Mouse (Mus musculus) forebrain, embryonic 13.5 days (tissue): ENCODE measurements around the gene Stk32b. TPM values are rescaled to one million over a fixed set of nuclear protein-coding genes. Genes with fewer than 3 reads are reported as not detected.

Experiments used
- ATAC-seq: fragments of 200-750 bp; cut with Nextera tagmentation; 2 replicates; pipeline ENCODE4 v1.8.0; 2017
- H3K27ac ChIP-seq: fragments of 300-500 bp; sonication (generic); 2 replicates; pipeline ENCODE4 v1.5.1; 2015; ENCODE audit warnings: inconsistent platforms, mild to moderate bottlenecking, moderate library complexity
- H3K27me3 ChIP-seq: fragments of 300-500 bp; sonication (generic); 2 replicates; pipeline ENCODE4 v1.6.1; 2015; ENCODE audit warnings: mild to moderate bottlenecking, inconsistent platforms
- H3K36me3 ChIP-seq: fragments of 300-500 bp; sonication (generic); 2 replicates; pipeline ENCODE4 v1.6.1; 2015; ENCODE audit warnings: mild to moderate bottlenecking, inconsistent platforms; ENCODE audit not compliant: poor library complexity, severe bottlenecking
- H3K4me1 ChIP-seq: fragments of 300-500 bp; sonication (generic); 2 replicates; pipeline ENCODE4 v1.6.1; 2015; ENCODE audit warnings: inconsistent platforms
- H3K4me2 ChIP-seq: fragments of 300-500 bp; sonication (generic); 2 replicates; pipeline ENCODE4 v1.6.1; 2015; ENCODE audit warnings: inconsistent platforms, mild to moderate bottlenecking, moderate library complexity
- H3K4me3 ChIP-seq: fragments of 300-500 bp; sonication (generic); 2 replicates; pipeline ENCODE4 v1.5.1; 2015; ENCODE audit warnings: mild to moderate bottlenecking, inconsistent platforms
- H3K9ac ChIP-seq: fragments of 300-500 bp; sonication (generic); 2 replicates; pipeline ENCODE4 v1.6.1; 2015; ENCODE audit warnings: mild to moderate bottlenecking, inconsistent platforms
- H3K9me3 ChIP-seq: fragments of 300-500 bp; sonication (generic); replicated peaks from 2 replicates; pipeline ENCODE4 v1.6.1; 2016; ENCODE audit warnings: inconsistent platforms
- WGBS: fragments of 180-500 bp; shearing (Covaris S2); methylation state at CpG from one replicate; pipeline ENCODE4 v1.1.7; 2015; 5-methylcytosine and 5-hydroxymethylcytosine counted together
- polyA plus RNA-seq: library from polyadenylated mRNA; unstranded; fragments of >200 nt; fragmentation: Nextera tagmentation; extraction: Ambion mirVana; gene quantifications from 2 replicates; pipeline ENCODE4 v1.2.1, GENCODE M21; 2015

The Stk32b gene
- polyA plus RNA-seq, 1 experiment from 2014 or later = 7.7 TPM

DNA sequence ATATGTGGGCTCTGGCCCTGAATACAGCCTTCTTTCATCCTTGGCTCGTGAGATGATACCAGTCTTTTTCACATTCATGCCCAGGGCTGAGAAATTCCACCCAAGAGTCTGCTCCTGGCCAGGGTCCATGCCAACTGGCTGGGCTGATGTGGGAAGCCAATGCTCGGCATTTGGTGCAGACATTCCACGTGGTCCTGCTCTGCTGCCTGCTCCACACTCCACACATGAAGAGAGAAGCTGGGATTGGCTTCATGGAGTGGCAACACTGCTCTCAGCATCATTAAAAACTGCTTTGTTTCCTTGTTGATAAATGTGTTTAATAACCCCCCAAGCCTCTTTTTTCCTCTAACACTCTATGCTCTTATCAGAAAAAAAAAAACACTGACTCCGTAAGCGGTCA, 61.8 kb downstream of the Stk32b start:
- no peak overlapping the region for H3K27ac ChIP-seq
- WGBS = 84% methylated on average over 5 of the region's 5 CpGs
- H3K4me3 ChIP-seq = no peak overlapping the region
- H3K36me3 ChIP-seq = no peaks in the 10 kb centered on the region
- H3K9me3 ChIP-seq = no peaks in the 10 kb centered on the region
- H3K9ac ChIP-seq = no peak overlapping the region
- no peak for ATAC-seq
- H3K4me1 ChIP-seq = peaks cover 26% of the 10 kb centered on the region
- H3K4me2 ChIP-seq = no peak overlapping the region
- H3K27me3 ChIP-seq = no peaks in the 10 kb centered on the region

GRCm38 (mm10) chr5:37650681-37651211, 66.2 kb downstream of the Stk32b start:
- ATAC-seq = peak; percentile 69
- Histone ChIP-seq H3K4me2 (no peak overlapping the region), H3K9me3 (no peaks in the 10 kb centered on the region), H3K9ac (no peak overlapping the region), H3K36me3 (no peaks in the 10 kb centered on the region), H3K4me1 (peaks cover 11% of the 10 kb centered on the region), H3K4me3 (no peak overlapping the region), H3K27me3 (no peaks in the 10 kb centered on the region), H3K27ac (no peak overlapping the region)
- WGBS = 32% methylated on average over 10 of the region's 10 CpGs

DNA sequence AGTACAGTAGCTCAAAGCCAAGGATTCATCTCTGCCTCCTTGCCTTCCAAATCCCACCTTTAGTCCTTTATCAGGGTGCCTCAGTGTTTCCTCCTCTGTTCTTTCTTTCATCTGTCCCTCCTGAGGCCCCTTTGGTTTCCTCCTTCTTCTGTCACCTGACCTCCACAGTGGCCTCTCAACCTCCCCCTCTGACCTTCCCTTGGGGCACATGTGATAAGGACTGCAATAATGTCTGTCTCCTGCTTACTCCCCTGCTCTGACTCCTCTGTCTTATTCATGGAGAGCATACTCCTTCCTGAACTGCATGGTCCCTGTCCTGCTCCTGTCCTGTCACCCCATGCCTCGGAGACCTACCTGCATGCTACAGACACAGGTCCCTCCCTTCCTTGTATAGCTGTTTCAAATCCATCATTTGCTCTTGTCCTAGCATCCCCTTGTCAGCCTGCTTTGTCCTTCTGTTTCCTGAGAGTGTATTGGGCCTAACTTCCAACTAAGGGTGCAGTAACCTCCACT, 66.8 kb downstream of the Stk32b start:
- Histone ChIP-seq H3K4me2 (no peak overlapping the region), H3K27ac (no peak overlapping the region), H3K4me1 (peaks cover 11% of the 10 kb centered on the region), H3K27me3 (no peaks in the 10 kb centered on the region), H3K4me3 (no peak overlapping the region), H3K9me3 (no peaks in the 10 kb centered on the region), H3K36me3 (no peaks in the 10 kb centered on the region), H3K9ac (no peak overlapping the region)
- 88% methylated on average over 1 of the region's 1 CpGs for WGBS
- ATAC-seq = 0 out of 2 replicates have a peak, but pooled peaks have one; percentile 21

DNA sequence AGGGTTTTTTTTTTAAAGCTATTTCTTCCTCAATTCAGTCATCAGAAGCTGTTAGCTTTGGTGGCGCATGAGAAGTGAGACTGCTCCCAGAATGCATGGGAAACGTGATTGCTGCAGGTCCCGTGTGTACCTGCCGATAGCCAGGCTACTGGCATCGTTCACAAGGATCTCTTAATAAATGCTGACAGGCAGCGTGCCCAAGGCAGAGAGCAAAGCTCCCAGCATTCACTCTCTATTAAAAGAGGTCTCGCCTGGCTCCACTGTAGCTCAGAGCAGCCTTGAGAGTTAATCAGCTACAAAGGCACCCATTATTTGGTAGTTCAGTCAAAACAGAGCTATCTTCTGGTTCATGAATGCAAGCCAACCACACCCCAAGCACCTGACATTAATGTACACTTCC, 72.9 kb downstream of the Stk32b start:
- Histone ChIP-seq H3K9me3 (no peaks in the 10 kb centered on the region), H3K4me3 (no peak overlapping the region), H3K36me3 (no peaks in the 10 kb centered on the region), H3K27me3 (no peaks in the 10 kb centered on the region), H3K27ac (no peak overlapping the region), H3K9ac (no peak overlapping the region), H3K4me1 (no peaks in the 10 kb centered on the region), H3K4me2 (no peak overlapping the region)
- WGBS = 68% methylated on average over 7 of the region's 7 CpGs
- ATAC-seq = no peak

- no peak overlapping the region for H3K27ac ChIP-seq
- H3K27me3 ChIP-seq = no peaks in the 10 kb centered on the region
- no peak overlapping the region for H3K4me3 ChIP-seq
- 62% methylated on average over 7 of the region's 7 CpGs for WGBS
- H3K9me3 ChIP-seq = no peaks in the 10 kb centered on the region
- H3K9ac ChIP-seq = no peak overlapping the region
- no peak overlapping the region for H3K4me2 ChIP-seq
- no peaks in the 10 kb centered on the region for H3K36me3 ChIP-seq
- no peaks in the 10 kb centered on the region for H3K4me1 ChIP-seq
- ATAC-seq = no peak
These were observed 74.5 kb downstream of the Stk32b start for GRCm38 (mm10) chr5:37642486-37642885.

- H3K27me3 ChIP-seq = no peaks in the 10 kb centered on the region
- H3K36me3 ChIP-seq = no peaks in the 10 kb centered on the region
- H3K9me3 ChIP-seq = peaks cover 3% of the 10 kb centered on the region; the same call in 1 of the 2 replicates
- H3K4me1 ChIP-seq = no peaks in the 10 kb centered on the region
- WGBS = 83% methylated on average over 2 of the region's 2 CpGs
- H3K4me2 ChIP-seq = no peak overlapping the region
- ATAC-seq = no peak
- no peak overlapping the region for H3K27ac ChIP-seq
- H3K4me3 ChIP-seq = no peak overlapping the region
- H3K9ac ChIP-seq = no peak overlapping the region
These were observed 82.2 kb downstream of the Stk32b start for GRCm38 (mm10) chr5:37634791-37635190.

DNA sequence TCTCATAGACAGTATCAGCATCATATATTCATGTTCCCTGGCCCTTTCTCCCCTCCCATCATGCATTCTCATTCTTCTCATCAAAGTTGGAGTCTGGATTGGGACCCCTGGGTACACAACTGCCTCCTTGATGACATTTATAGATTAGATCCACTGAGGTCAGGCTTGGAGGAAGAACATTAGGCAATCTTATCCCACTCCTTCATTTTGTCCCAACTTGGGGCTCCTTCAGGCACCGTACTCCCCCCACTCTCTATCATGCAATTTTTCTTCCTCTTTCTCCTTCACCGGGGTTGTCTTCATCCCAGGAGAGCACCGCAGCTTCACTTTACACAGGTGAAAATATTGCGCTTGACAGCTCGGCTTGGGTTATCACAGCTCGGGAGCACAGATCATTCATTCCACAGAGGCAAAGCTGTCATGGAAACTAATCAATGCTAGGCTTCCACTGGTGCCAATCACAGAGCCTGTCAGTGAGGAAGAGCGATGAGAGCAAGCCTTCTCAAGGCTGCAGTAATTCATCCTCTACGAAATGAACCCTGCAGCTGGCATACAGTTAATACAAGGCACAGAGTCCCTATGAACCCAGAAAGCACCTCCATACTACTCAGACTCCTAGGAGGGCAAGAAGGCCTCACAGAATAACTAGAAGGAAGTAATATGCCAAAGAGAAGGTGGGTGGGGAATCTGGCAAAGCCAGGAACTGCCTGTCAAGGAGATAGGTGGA, 89.4 kb downstream of the Stk32b start:
- Histone ChIP-seq H3K27ac (no peak overlapping the region), H3K4me3 (no peak overlapping the region), H3K9ac (no peak overlapping the region), H3K27me3 (no peaks in the 10 kb centered on the region), H3K4me1 (no peaks in the 10 kb centered on the region), H3K36me3 (no peaks in the 10 kb centered on the region), H3K4me2 (no peak overlapping the region), H3K9me3 (peaks cover 3% of the 10 kb centered on the region; the same call in 1 of the 2 replicates)
- no peak for ATAC-seq
- 92% methylated on average over 8 of the region's 8 CpGs for WGBS

GRCm38 (mm10) chr5:37611874-37612273, 105.1 kb downstream of the Stk32b start:
- H3K9me3 ChIP-seq = no peaks in the 10 kb centered on the region
- 82% methylated on average over 1 of the region's 1 CpGs for WGBS
- H3K27ac ChIP-seq = no peak overlapping the region
- no peaks in the 10 kb centered on the region for H3K36me3 ChIP-seq
- H3K27me3 ChIP-seq = no peaks in the 10 kb centered on the region
- no peak overlapping the region for H3K9ac ChIP-seq
- H3K4me3 ChIP-seq = no peak overlapping the region
- H3K4me1 ChIP-seq = no peaks in the 10 kb centered on the region
- no peak for ATAC-seq
- no peak overlapping the region for H3K4me2 ChIP-seq

DNA sequence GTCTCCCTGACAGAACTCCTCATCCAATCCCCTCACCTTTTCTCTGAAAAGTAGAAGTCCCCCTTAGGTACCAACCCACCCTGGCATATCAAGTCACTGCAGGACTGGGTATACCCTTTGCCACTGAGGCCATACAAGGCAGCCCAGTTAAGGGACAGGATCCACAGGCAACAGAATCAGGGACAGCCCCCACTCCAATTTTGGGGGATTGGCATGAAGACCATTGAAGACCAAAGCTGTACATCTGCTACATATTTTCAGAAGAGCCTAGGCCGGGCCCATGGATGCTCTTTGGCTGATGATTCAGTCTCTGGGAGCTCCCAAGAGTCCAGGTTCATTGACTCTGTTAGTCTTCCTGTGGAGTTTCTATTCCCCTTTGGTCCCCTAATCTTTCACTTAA, 117.4 kb downstream of the Stk32b start:
- no peak overlapping the region for H3K4me3 ChIP-seq
- no peak overlapping the region for H3K9ac ChIP-seq
- WGBS = 88% methylated on average over 1 of the region's 1 CpGs
- no peak overlapping the region for H3K27ac ChIP-seq
- no peak for ATAC-seq
- H3K9me3 ChIP-seq = 0 out of 2 replicates have a peak, but pooled peaks cover 4% of the 10 kb centered on the region
- H3K4me2 ChIP-seq = no peak overlapping the region
- no peaks in the 10 kb centered on the region for H3K4me1 ChIP-seq
- no peaks in the 10 kb centered on the region for H3K27me3 ChIP-seq
- H3K36me3 ChIP-seq = no peaks in the 10 kb centered on the region

DNA sequence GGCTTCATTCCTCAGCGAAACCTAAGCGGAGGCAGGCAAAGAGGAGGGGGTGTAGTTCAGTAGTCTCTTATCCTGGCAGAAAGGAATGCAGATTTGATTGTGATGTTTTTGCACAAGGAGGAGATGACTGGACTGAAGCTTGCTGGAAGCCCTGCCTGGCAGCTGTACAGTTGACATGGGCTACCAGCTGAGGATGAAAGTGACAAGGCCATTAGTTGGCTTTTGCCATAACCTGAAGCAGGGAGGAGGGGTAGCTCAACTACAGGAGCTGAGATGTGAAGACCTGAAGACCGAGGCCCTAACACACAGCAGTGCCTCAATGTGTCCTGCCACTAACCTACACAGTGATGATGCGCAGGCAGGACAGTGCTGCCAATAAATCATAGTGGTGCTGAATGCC, 118.7 kb downstream of the Stk32b start:
- H3K9me3 ChIP-seq = 0 out of 2 replicates have a peak, but pooled peaks cover 4% of the 10 kb centered on the region
- no peaks in the 10 kb centered on the region for H3K36me3 ChIP-seq
- no peaks in the 10 kb centered on the region for H3K4me1 ChIP-seq
- H3K27ac ChIP-seq = no peak overlapping the region
- no peak overlapping the region for H3K4me3 ChIP-seq
- no peaks in the 10 kb centered on the region for H3K27me3 ChIP-seq
- no peak for ATAC-seq
- no peak overlapping the region for H3K4me2 ChIP-seq
- H3K9ac ChIP-seq = no peak overlapping the region
- WGBS = 90% methylated on average over 4 of the region's 4 CpGs

- no peak for ATAC-seq
- no peak overlapping the region for H3K9ac ChIP-seq
- H3K4me3 ChIP-seq = no peak overlapping the region
- no peaks in the 10 kb centered on the region for H3K4me1 ChIP-seq
- H3K27me3 ChIP-seq = no peaks in the 10 kb centered on the region
- no peaks in the 10 kb centered on the region for H3K36me3 ChIP-seq
- WGBS = 79% methylated on average over 5 of the region's 5 CpGs
- no peak overlapping the region for H3K4me2 ChIP-seq
- no peak overlapping the region for H3K27ac ChIP-seq
- H3K9me3 ChIP-seq = no peaks in the 10 kb centered on the region
These were observed 124.6 kb downstream of the Stk32b start for GRCm38 (mm10) chr5:37592411-37592810.

GRCm38 (mm10) chr5:37587861-37588260, 129.1 kb downstream of the Stk32b start:
- Histone ChIP-seq H3K27me3 (no peaks in the 10 kb centered on the region), H3K4me2 (no peak overlapping the region), H3K9ac (no peak overlapping the region), H3K9me3 (no peaks in the 10 kb centered on the region), H3K4me1 (no peaks in the 10 kb centered on the region), H3K36me3 (no peaks in the 10 kb centered on the region), H3K27ac (no peak overlapping the region), H3K4me3 (no peak overlapping the region)
- 79% methylated on average over 5 of the region's 5 CpGs for WGBS
- no peak for ATAC-seq
